Mouse (Mus musculus) kidney, adult 2 months (tissue): Measurements from ENCODE around the gene Ccne1.

ENCODE experiments used
- CTCF ChIP-seq: fragments of 200-500 bp; conservative IDR thresholded peaks from 2 replicates; pipeline ENCODE4 v1.5.1; 2011; ENCODE audit warnings: low read depth, mild to moderate bottlenecking, control low read depth, low read length, moderate library complexity, mixed read lengths; ENCODE audit not compliant: insufficient read depth, insufficient read length
- POLR2A ChIP-seq: fragments of 200-500 bp; IDR thresholded peaks from one replicate; pipeline ENCODE4 v1.6.1; 2011; ENCODE audit warnings: low read depth, low read length, control low read depth

- TF ChIP-seq CTCF (no peak), POLR2A (no peak)
Observed at GRCm38 (mm10) chr7:38071065-38071464, 36.3 kb downstream of the Ccne1 start.
